Mouse (Mus musculus): ENCODE data around the gene Hpse2. TPM values are rescaled to one million over a fixed set of nuclear protein-coding genes. Genes with fewer than 3 reads are reported as not detected.

Hpse2 gene
- polyA plus RNA-seq, 1 experiment from 2014 or later: 11.4 TPM

DNA sequence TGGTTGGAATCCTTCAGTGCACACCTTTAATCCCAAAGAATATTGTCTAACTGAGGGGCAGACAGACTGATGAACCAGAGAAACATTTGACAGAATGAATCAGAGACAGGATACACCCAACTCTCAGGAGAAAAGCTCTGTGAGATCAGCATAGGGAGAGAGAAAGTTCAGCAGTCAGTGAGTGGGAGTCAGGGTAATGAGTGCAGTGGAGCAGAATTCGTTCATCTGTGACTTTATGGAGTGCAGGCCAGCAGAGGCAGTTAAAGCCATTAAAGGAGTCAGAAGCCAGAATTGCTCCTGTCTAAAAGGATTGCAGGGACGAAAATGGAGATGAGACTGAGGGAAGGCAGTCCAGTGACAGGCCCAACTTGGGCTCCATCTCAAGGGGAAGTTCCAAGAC, 410.2 kb downstream of the Hpse2 start:
- DNase-seq: no peak
- no peak overlapping the region for H3K4me3 ChIP-seq (ENCODE audit: low read depth, low read length)
- no peak for ATAC-seq (ENCODE audit: insufficient read depth)
- no peaks in the 10 kb centered on the region for H3K4me1 ChIP-seq (ENCODE audit: insufficient read depth)
- WGBS: 78% methylated on average over 2 of the region's 2 CpGs
- no peak for TF ChIP-seq CTCF (IDR thresholded peaks at IDR 0.05; ENCODE audit: low read depth)
- no peak overlapping the region for H3K27ac ChIP-seq (ENCODE audit: low read depth)
- no peaks in the 10 kb centered on the region for H3K9me3 ChIP-seq (ENCODE audit: low read depth, low read length)
- no peak overlapping the region for H3K9ac ChIP-seq
- no peak overlapping the region for H3K4me2 ChIP-seq
- no peaks in the 10 kb centered on the region for H3K36me3 ChIP-seq (ENCODE audit: insufficient read depth)
- H3K27me3 ChIP-seq (ENCODE audit: insufficient read depth, low read length): no peaks in the 10 kb centered on the region

GRCm38 (mm10) chr19:42973740-42974139, 414.4 kb downstream of the Hpse2 start:
- WGBS: 75% methylated on average over 5 of the region's 5 CpGs
- Histone ChIP-seq H3K27ac (ENCODE audit: low read depth) (no peak overlapping the region), H3K9me3 (ENCODE audit: low read depth, low read length) (no peaks in the 10 kb centered on the region), H3K36me3 (ENCODE audit: insufficient read depth) (no peaks in the 10 kb centered on the region), H3K27me3 (ENCODE audit: insufficient read depth, low read length) (no peaks in the 10 kb centered on the region), H3K4me1 (ENCODE audit: insufficient read depth) (no peaks in the 10 kb centered on the region), H3K4me2 (no peak overlapping the region), H3K4me3 (ENCODE audit: low read depth, low read length) (no peak overlapping the region), H3K9ac (no peak overlapping the region)
- TF ChIP-seq CTCF (IDR thresholded peaks at IDR 0.05; ENCODE audit: low read depth): no peak
- ATAC-seq (ENCODE audit: insufficient read depth) (no peak), DNase-seq (no peak)

- DNase-seq: peak; percentile 54
- H3K9me3 ChIP-seq (ENCODE audit: low read depth, low read length): no peaks in the 10 kb centered on the region
- peak; percentile 41; the same call in 1 of the 2 replicates for ATAC-seq (ENCODE audit: insufficient read depth)
- H3K4me1 ChIP-seq (ENCODE audit: insufficient read depth): no peaks in the 10 kb centered on the region
- no peak overlapping the region for H3K4me2 ChIP-seq
- 45% methylated on average over 1 of the region's 1 CpGs for WGBS
- no peak overlapping the region for H3K27ac ChIP-seq (ENCODE audit: low read depth)
- H3K9ac ChIP-seq: no peak overlapping the region
- no peaks in the 10 kb centered on the region for H3K36me3 ChIP-seq (ENCODE audit: insufficient read depth)
- H3K27me3 ChIP-seq (ENCODE audit: insufficient read depth, low read length): no peaks in the 10 kb centered on the region
- no peak for TF ChIP-seq CTCF (IDR thresholded peaks at IDR 0.05; ENCODE audit: low read depth)
- no peak overlapping the region for H3K4me3 ChIP-seq (ENCODE audit: low read depth, low read length)
These were observed 423.0 kb downstream of the Hpse2 start for GRCm38 (mm10) chr19:42965171-42965570.

DNA sequence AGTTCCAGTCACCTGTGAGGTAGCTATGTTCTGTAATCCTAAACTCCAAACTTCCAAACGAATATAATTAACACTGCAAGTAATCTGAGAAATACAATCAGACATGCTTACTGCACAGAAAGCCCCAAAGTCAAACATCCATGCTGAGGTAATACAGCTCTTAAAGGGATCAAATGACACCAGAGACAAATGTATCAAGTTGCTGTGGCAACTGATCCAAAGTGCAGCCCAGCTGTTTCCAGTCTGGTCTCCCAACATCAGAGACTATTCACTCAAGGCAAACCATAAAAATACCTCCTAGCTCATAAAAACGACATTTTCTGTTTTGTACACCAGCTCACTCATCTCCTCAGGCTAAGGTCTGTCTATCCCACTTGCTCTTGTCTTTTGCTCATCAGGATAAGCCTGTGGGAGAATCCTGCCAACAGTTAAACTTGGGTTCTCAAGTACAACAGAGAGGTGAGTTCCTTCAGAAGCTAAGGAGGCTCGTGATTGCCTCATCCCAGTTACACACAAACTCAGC, 440.0 kb downstream of the Hpse2 start:
- WGBS: 22% methylated on average over 3 of the region's 3 CpGs
- DNase-seq (peak; percentile 41), ATAC-seq (ENCODE audit: insufficient read depth) (no peak)
- Histone ChIP-seq H3K27ac (ENCODE audit: low read depth) (no peak overlapping the region), H3K9me3 (ENCODE audit: low read depth, low read length) (peaks cover 9% of the 10 kb centered on the region; the same call in 1 of the 2 replicates), H3K4me1 (ENCODE audit: insufficient read depth) (peaks cover 5% of the 10 kb centered on the region; the same call in 1 of the 2 replicates), H3K27me3 (ENCODE audit: insufficient read depth, low read length) (no peaks in the 10 kb centered on the region), H3K9ac (no peak overlapping the region), H3K4me3 (ENCODE audit: low read depth, low read length) (no peak overlapping the region), H3K36me3 (ENCODE audit: insufficient read depth) (no peaks in the 10 kb centered on the region), H3K4me2 (no peak overlapping the region)
- no peak for TF ChIP-seq CTCF (IDR thresholded peaks at IDR 0.05; ENCODE audit: low read depth)

DNA sequence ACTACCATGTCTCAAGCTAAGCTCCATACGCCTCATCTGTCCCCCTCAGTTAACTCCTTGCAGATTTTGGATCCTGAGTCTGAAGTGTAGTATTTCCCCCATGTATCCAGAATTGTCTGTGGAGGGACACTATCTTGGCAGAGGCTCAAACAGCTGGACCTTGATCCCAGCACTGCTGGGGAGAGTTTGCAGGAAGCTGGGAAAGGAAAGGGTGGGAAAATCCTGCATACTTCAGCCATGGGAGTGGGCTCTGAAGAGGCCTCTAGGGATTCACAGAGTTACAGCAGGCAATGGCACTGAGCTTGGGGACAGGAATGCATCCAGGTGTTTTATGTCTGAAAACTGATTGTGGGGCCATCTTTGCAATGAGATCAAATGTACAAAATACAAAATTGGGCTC, 450.6 kb downstream of the Hpse2 start:
- DNase-seq (peak; percentile 91), ATAC-seq (ENCODE audit: insufficient read depth) (peak; percentile 97)
- H3K27ac ChIP-seq (ENCODE audit: low read depth): peak overlapping the region; percentile 89

DNA sequence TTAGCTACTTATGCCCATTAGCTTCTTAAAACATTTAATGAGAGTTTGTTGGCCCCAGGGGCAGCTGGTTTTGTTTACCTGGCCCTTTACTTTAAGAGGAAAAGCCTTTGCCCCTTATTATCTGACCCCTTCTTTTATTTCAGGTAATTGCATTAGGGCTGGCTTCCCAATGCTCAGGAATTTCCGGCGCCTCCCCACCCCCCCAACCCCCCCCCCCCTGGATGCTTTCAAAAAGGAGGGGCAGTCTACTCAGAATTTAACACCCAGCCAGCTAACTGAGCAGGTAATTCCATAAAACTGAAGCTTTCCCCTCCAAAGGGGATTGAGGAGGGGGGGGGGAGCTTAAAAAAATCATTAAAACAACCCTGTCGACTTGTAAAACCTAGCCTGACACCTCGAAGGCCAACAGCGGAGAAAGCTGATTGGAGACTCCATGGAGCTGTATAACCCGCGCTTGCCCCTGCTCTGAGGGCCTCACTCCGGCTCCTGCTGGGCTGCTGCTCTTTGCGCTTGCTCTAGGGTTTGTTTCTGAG, 451.4 kb downstream of the Hpse2 start:
- no peak overlapping the region for H3K4me2 ChIP-seq
- ATAC-seq (ENCODE audit: insufficient read depth) (peak; percentile 38; the same call in 1 of the 2 replicates), DNase-seq (peak; percentile 57)
- no peak overlapping the region for H3K9ac ChIP-seq
- H3K27me3 ChIP-seq (ENCODE audit: insufficient read depth, low read length): no peaks in the 10 kb centered on the region
- H3K4me1 ChIP-seq (ENCODE audit: insufficient read depth): 0 out of 2 replicates have a peak, but pooled peaks cover 7% of the 10 kb centered on the region
- WGBS: 7% methylated on average over 9 of the region's 9 CpGs
- H3K4me3 ChIP-seq (ENCODE audit: low read depth, low read length): no peak overlapping the region
- peak overlapping the region; percentile 89 for H3K27ac ChIP-seq (ENCODE audit: low read depth)
- no peak for TF ChIP-seq CTCF (IDR thresholded peaks at IDR 0.05; ENCODE audit: low read depth)
- H3K9me3 ChIP-seq (ENCODE audit: low read depth, low read length): 0 out of 2 replicates have a peak, but pooled peaks cover under 1% of the 10 kb centered on the region
- H3K36me3 ChIP-seq (ENCODE audit: insufficient read depth): no peaks in the 10 kb centered on the region

More for the DNA sequence above, 450.6 kb downstream of the Hpse2 start:
- Histone ChIP-seq H3K9ac (no peak overlapping the region), H3K4me3 (ENCODE audit: low read depth, low read length) (no peak overlapping the region), H3K4me2 (no peak overlapping the region), H3K9me3 (ENCODE audit: low read depth, low read length) (peaks cover 8% of the 10 kb centered on the region; the same call in 1 of the 2 replicates), H3K27me3 (ENCODE audit: insufficient read depth, low read length) (no peaks in the 10 kb centered on the region), H3K4me1 (ENCODE audit: insufficient read depth) (0 out of 2 replicates have a peak, but pooled peaks cover 7% of the 10 kb centered on the region), H3K36me3 (ENCODE audit: insufficient read depth) (no peaks in the 10 kb centered on the region)
- TF ChIP-seq CTCF (IDR thresholded peaks at IDR 0.05; ENCODE audit: low read depth): 0 out of 2 replicates have a peak, but pooled peaks have one; percentile 16
- WGBS: 44% methylated on average over 1 of the region's 1 CpGs

GRCm38 (mm10) chr19:42929702-42930101, 458.5 kb downstream of the Hpse2 start:
- H3K4me1 ChIP-seq (ENCODE audit: insufficient read depth): peaks cover 11% of the 10 kb centered on the region
- no peak for TF ChIP-seq CTCF (IDR thresholded peaks at IDR 0.05; ENCODE audit: low read depth)
- no peak overlapping the region for H3K27ac ChIP-seq (ENCODE audit: low read depth)
- DNase-seq (peak; percentile 61), ATAC-seq (ENCODE audit: insufficient read depth) (no peak)
- H3K9me3 ChIP-seq (ENCODE audit: low read depth, low read length): no peaks in the 10 kb centered on the region
- WGBS: 27% methylated on average over 3 of the region's 3 CpGs
- no peak overlapping the region for H3K9ac ChIP-seq
- no peaks in the 10 kb centered on the region for H3K27me3 ChIP-seq (ENCODE audit: insufficient read depth, low read length)
- no peak overlapping the region for H3K4me3 ChIP-seq (ENCODE audit: low read depth, low read length)
- H3K36me3 ChIP-seq (ENCODE audit: insufficient read depth): no peaks in the 10 kb centered on the region
- H3K4me2 ChIP-seq: no peak overlapping the region
